Mouse (Mus musculus): ENCODE results near the gene Zfp410. TPM values are rescaled to one million over a fixed set of nuclear protein-coding genes. Genes with fewer than 3 reads are reported as not detected.
"Not testable (repeated sequence)": the region's sequence is repeated elsewhere in the genome, so short reads cannot be mapped to it uniquely, and the experiment has no call there.

Zfp410 gene
- polyA plus RNA-seq, 1 experiment, result 44.4 TPM

GRCm38 (mm10) chr12:84311306-84311705 lies 5.3 kb upstream of the Zfp410 start:
- TF ChIP-seq POLR2A (IDR thresholded peaks at IDR 0.05; ENCODE audit: borderline replicate concordance, insufficient read depth, low read length) (no peak), CTCF (IDR thresholded peaks at IDR 0.05; ENCODE audit: borderline replicate concordance, insufficient read depth, low read depth, low read length) (no peak)
- Histone ChIP-seq H3K4me3 (replicated peaks; ENCODE audit: insufficient read depth, low read depth, low read length) (no peak overlapping the region), H3K27ac (ENCODE audit: insufficient read depth, low read length) (no peak overlapping the region), H3K27me3 (ENCODE audit: control insufficient read depth, insufficient read depth, low read length) (no peaks in the 10 kb centered on the region), H3K4me1 (ENCODE audit: control insufficient read depth, insufficient read depth, low read length) (no peaks in the 10 kb centered on the region)
- WGBS, result 67% methylated on average over 4 of the region's 5 CpGs
- no peak for DNase-seq

DNA sequence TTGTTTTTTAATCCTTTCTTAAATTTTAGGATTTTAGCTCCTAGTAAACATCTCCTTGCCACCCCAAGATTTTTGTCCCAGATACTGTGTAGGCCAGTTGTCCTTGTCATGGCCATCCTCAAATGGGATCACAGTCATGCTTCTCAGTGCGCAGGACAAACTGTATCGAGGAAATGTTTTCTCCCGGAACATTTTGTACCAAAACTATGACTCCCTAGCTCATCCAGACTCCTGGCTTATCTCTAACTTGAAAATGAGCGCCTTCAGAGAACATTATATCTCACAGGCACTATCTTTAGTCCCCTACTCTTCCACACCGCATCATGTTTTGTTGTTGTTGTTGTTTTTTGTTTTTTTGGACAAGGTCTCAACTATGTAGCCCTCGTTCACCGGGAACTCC lies 646 bp upstream of the Zfp410 start:
- Histone ChIP-seq H3K4me3 (replicated peaks; ENCODE audit: insufficient read depth, low read depth, low read length) (peak overlapping the region; percentile 85), H3K27me3 (ENCODE audit: control insufficient read depth, insufficient read depth, low read length) (no peaks in the 10 kb centered on the region), H3K27ac (ENCODE audit: insufficient read depth, low read length) (no peak overlapping the region), H3K4me1 (ENCODE audit: control insufficient read depth, insufficient read depth, low read length) (no peaks in the 10 kb centered on the region)
- WGBS, result 16% methylated on average over 7 of the region's 7 CpGs
- no peak for DNase-seq
- no peak for TF ChIP-seq POLR2A (IDR thresholded peaks at IDR 0.05; ENCODE audit: borderline replicate concordance, insufficient read depth, low read length)
- TF ChIP-seq CTCF (IDR thresholded peaks at IDR 0.05; ENCODE audit: borderline replicate concordance, insufficient read depth, low read depth, low read length), result no peak

GRCm38 (mm10) chr12:84327111-84327512 lies 10.5 kb downstream of the Zfp410 start:
- no peaks in the 10 kb centered on the region for H3K27me3 ChIP-seq (ENCODE audit: control insufficient read depth, insufficient read depth, low read length)
- H3K4me1 ChIP-seq (ENCODE audit: control insufficient read depth, insufficient read depth, low read length), result no peaks in the 10 kb centered on the region
- no peak for DNase-seq
- no peak overlapping the region for H3K27ac ChIP-seq (ENCODE audit: insufficient read depth, low read length)
- no peak overlapping the region for H3K4me3 ChIP-seq (replicated peaks; ENCODE audit: insufficient read depth, low read depth, low read length)
- WGBS, result 66% methylated on average over 4 of the region's 4 CpGs
- TF ChIP-seq POLR2A (IDR thresholded peaks at IDR 0.05; ENCODE audit: borderline replicate concordance, insufficient read depth, low read length) (no peak), CTCF (IDR thresholded peaks at IDR 0.05; ENCODE audit: borderline replicate concordance, insufficient read depth, low read depth, low read length) (no peak)

DNA sequence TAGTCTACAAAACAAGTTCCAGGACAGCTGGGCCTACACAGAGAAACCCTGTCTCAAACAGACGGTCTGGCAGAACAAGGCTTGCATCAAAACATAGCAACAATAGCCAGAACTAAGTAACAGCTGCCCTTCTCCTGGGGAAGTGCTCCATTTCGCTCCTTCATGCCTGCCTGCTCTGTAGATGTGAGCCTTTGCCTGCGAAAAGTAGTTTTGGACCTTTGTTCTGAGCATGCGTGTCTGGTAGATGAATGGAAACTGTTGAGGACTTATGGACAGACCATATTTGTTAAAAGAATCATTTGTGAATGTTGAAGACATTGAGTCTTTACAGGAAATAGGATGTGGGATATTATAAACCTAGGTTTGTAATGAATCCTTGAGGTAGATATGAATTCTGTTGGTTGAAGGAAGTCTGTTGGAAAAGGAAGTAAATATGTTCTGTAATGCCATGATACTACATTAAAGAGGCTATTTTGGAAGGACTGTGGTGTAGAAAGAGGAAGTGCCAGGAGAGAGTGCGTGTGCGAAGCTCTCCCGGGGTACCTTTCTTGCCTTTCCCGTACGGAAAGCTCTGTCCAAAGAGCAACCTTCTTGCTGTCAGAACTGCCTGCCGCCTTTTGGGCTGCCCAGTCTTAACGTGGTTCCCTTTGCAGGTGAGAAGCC lies 20.4 kb downstream of the Zfp410 start:
- Histone ChIP-seq H3K4me3 (replicated peaks; ENCODE audit: insufficient read depth, low read depth, low read length) (no peak overlapping the region), H3K4me1 (ENCODE audit: control insufficient read depth, insufficient read depth, low read length) (no peaks in the 10 kb centered on the region), H3K27me3 (ENCODE audit: control insufficient read depth, insufficient read depth, low read length) (no peaks in the 10 kb centered on the region), H3K27ac (ENCODE audit: insufficient read depth, low read length) (no peak overlapping the region)
- DNase-seq, result no peak
- no peak for TF ChIP-seq CTCF (IDR thresholded peaks at IDR 0.05; ENCODE audit: borderline replicate concordance, insufficient read depth, low read depth, low read length)
- TF ChIP-seq POLR2A (IDR thresholded peaks at IDR 0.05; ENCODE audit: borderline replicate concordance, insufficient read depth, low read length), result no peak
- 89% methylated on average over 11 of the region's 11 CpGs for WGBS

- 46% methylated on average over 2 of the region's 2 CpGs for WGBS
- H3K27me3 ChIP-seq (ENCODE audit: control insufficient read depth, insufficient read depth, low read length), result no peaks in the 10 kb centered on the region
- H3K4me3 ChIP-seq (replicated peaks; ENCODE audit: insufficient read depth, low read depth, low read length), result no peak overlapping the region
- no peak overlapping the region for H3K27ac ChIP-seq (ENCODE audit: insufficient read depth, low read length)
- no peak for DNase-seq
- H3K4me1 ChIP-seq (ENCODE audit: control insufficient read depth, insufficient read depth, low read length), result no peaks in the 10 kb centered on the region
- TF ChIP-seq POLR2A (IDR thresholded peaks at IDR 0.05; ENCODE audit: borderline replicate concordance, insufficient read depth, low read length) (no peak), CTCF (IDR thresholded peaks at IDR 0.05; ENCODE audit: borderline replicate concordance, insufficient read depth, low read depth, low read length) (peak; percentile 37; the same call in 1 of the 2 replicates)
Observed at GRCm38 (mm10) chr12:84347192-84347591, 30.5 kb downstream of the Zfp410 start.

- H3K4me1 ChIP-seq (ENCODE audit: control insufficient read depth, insufficient read depth, low read length); DNase-seq; H3K27me3 ChIP-seq (ENCODE audit: control insufficient read depth, insufficient read depth, low read length); H3K27ac ChIP-seq (ENCODE audit: insufficient read depth, low read length); H3K4me3 ChIP-seq (replicated peaks; ENCODE audit: insufficient read depth, low read depth, low read length): not testable (repeated sequence)
- 84% methylated on average over 2 of the region's 2 CpGs for WGBS
Observed at GRCm38 (mm10) chr12:84358699-84359098, 42.0 kb downstream of the Zfp410 start.

- under 1% methylated on average over 51 of the region's 51 CpGs for WGBS
- H3K4me3 ChIP-seq (replicated peaks; ENCODE audit: insufficient read depth, low read depth, low read length), result peak within 1 kb of the TSS; percentile 98
Observed at GRCm38 (mm10) chr12:84361555-84362489, 45.2 kb downstream of the Zfp410 start, which contains the start of the genes Coq6 and Fam161b. Coq6 (plus strand) TSS chr12:84361657. Fam161b (minus strand) TSS chr12:84361833.

More at GRCm38 (mm10) chr12:84361555-84362489, 45.2 kb downstream of the Zfp410 start, which contains the start of the genes Coq6 and Fam161b:
- H3K4me1 ChIP-seq (ENCODE audit: control insufficient read depth, insufficient read depth, low read length), result peaks cover 4% of the 10 kb centered on the region; the same call in 1 of the 2 replicates
- no peaks in the 10 kb centered on the region for H3K27me3 ChIP-seq (ENCODE audit: control insufficient read depth, insufficient read depth, low read length)
- H3K27ac ChIP-seq (ENCODE audit: insufficient read depth, low read length), result peak within 1 kb of the TSS; percentile 24; the same call in 1 of the 2 replicates
- TF ChIP-seq POLR2A (IDR thresholded peaks at IDR 0.05; ENCODE audit: borderline replicate concordance, insufficient read depth, low read length), result peak; percentile 51; the same call in 1 of the 2 replicates
- no peak for TF ChIP-seq CTCF (IDR thresholded peaks at IDR 0.05; ENCODE audit: borderline replicate concordance, insufficient read depth, low read depth, low read length)
- peak; percentile 92 to 98 for DNase-seq

Data from cerebellum, adult 2 months (tissue).